Mouse (Mus musculus) hindbrain, embryonic 14.5 days (tissue): ENCODE data around the gene Ccdc36. TPM values are rescaled to one million over a fixed set of nuclear protein-coding genes. Genes with fewer than 3 reads are reported as not detected.

ENCODE experiments used
- ATAC-seq: fragments of 200-750 bp; cut with Nextera tagmentation; 2 replicates; pipeline ENCODE4 v1.8.0; 2017; ENCODE audit warnings: moderate number of reproducible peaks, mild to moderate bottlenecking, moderate TSS enrichment, moderate library complexity; ENCODE audit not compliant: low FRiP score
- DNase-seq: peaks from one replicate; pipeline ENCODE4 v3.0.0-alpha.2; 2015; ENCODE audit warnings: low spot score
- H3K27ac ChIP-seq: fragments of 300-500 bp; sonication (generic); 2 replicates; pipeline ENCODE4 v1.5.1; 2014; ENCODE audit warnings: mild to moderate bottlenecking, moderate library complexity
- H3K27me3 ChIP-seq: fragments of 300-500 bp; sonication (generic); 2 replicates; pipeline ENCODE4 v1.6.1; 2014; ENCODE audit warnings: mild to moderate bottlenecking, low read length, mixed read lengths; ENCODE audit not compliant: control insufficient read depth, insufficient read depth
- H3K36me3 ChIP-seq: fragments of 300-500 bp; sonication (generic); replicated peaks from 2 replicates; pipeline ENCODE4 v1.6.1; 2014; ENCODE audit not compliant: control insufficient read depth, insufficient read depth
- H3K4me1 ChIP-seq: fragments of 300-500 bp; sonication (generic); replicated peaks from 2 replicates; pipeline ENCODE4 v1.6.1; 2014; ENCODE audit warnings: antibody characterized with exemption, low read length, mixed read lengths; ENCODE audit not compliant: control insufficient read depth, insufficient read depth
- H3K4me2 ChIP-seq: fragments of 300-500 bp; sonication (generic); replicated peaks from 2 replicates; pipeline ENCODE4 v1.6.1; 2014; ENCODE audit warnings: mild to moderate bottlenecking, moderate library complexity
- H3K4me3 ChIP-seq: fragments of 300-500 bp; sonication (generic); replicated peaks from 2 replicates; pipeline ENCODE4 v1.5.1; 2014; ENCODE audit warnings: mild to moderate bottlenecking, low read length
- H3K9ac ChIP-seq: fragments of 300-500 bp; sonication (generic); 2 replicates; pipeline ENCODE4 v1.6.1; 2014
- H3K9me3 ChIP-seq: fragments of 300-500 bp; sonication (generic); 2 replicates; pipeline ENCODE4 v1.6.1; 2016; ENCODE audit warnings: low read length; ENCODE audit not compliant: control insufficient read depth
- WGBS: fragments of 180-500 bp; shearing (Covaris S2); extraction: QIAGEN DNeasy Blood & Tissue Kit; methylation state at CpG from one replicate; pipeline ENCODE4 v1.1.7; 2014; 5-methylcytosine and 5-hydroxymethylcytosine counted together
- polyA plus RNA-seq: library from polyadenylated mRNA; unstranded; fragments of >200 nt; fragmentation: Nextera tagmentation; extraction: Ambion mirVana; gene quantifications from 2 replicates; pipeline ENCODE4 v1.2.1, GENCODE M21; 2014

The Ccdc36 gene
- polyA plus RNA-seq, 1 experiment from 2014 or later: 1.6 TPM

DNA sequence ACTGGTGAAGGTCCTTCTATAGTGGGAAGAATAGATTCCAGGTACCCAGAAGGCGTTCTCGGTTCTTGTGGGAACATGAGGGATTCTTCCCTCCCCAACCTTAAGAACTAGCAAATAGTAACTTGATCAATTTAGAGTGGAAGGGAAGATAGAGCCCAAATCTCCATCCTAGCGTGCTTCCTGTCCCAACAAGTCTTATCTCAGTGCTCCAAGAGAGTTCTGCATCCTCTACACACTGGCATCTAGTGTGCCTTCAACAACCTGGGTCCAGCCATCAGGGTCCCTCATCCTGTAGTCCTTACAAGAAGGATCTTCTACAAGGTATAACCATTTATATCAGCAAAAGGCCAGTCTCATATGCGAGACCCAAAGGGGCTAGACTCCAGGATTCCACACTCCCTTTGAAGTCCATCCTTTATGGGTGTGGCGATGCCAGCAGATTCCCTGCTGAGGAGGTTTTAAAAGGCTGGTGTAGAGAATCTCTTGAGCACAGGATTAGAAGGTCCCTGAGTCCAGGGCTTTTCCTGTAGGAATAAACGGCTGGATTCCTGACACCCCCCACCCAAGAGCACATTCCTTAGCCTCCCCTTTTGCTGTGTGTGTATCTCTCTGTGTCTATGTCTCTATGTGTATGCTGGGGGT is 23.4 kb upstream of the Ccdc36 start:
- H3K4me2 ChIP-seq: peak overlapping the region; percentile 60
- H3K27ac ChIP-seq: peak overlapping the region; percentile 76
- H3K9me3 ChIP-seq: no peaks in the 10 kb centered on the region
- peak overlapping the region; percentile 74 for H3K9ac ChIP-seq
- WGBS: 51% methylated on average over 6 of the region's 6 CpGs
- peak overlapping the region; percentile 48 for H3K4me3 ChIP-seq
- no peak for DNase-seq
- ATAC-seq: no peak
- H3K36me3 ChIP-seq: peaks cover 19% of the 10 kb centered on the region
- H3K27me3 ChIP-seq: no peaks in the 10 kb centered on the region
- peaks cover 43% of the 10 kb centered on the region for H3K4me1 ChIP-seq

- peaks cover 19% of the 10 kb centered on the region for H3K36me3 ChIP-seq
- peak overlapping the region; percentile 60 for H3K4me2 ChIP-seq
- H3K4me3 ChIP-seq: peak overlapping the region; percentile 48
- H3K4me1 ChIP-seq: peaks cover 43% of the 10 kb centered on the region
- no peak for DNase-seq
- 78% methylated on average over 6 of the region's 6 CpGs for WGBS
- peak overlapping the region; percentile 74 for H3K9ac ChIP-seq
- peak overlapping the region; percentile 85 for H3K27ac ChIP-seq
- ATAC-seq: no peak
- no peaks in the 10 kb centered on the region for H3K27me3 ChIP-seq
- no peaks in the 10 kb centered on the region for H3K9me3 ChIP-seq
Measured at GRCm38 (mm10) chr9:108451170-108451493, 22.8 kb upstream of the Ccdc36 start.

DNA sequence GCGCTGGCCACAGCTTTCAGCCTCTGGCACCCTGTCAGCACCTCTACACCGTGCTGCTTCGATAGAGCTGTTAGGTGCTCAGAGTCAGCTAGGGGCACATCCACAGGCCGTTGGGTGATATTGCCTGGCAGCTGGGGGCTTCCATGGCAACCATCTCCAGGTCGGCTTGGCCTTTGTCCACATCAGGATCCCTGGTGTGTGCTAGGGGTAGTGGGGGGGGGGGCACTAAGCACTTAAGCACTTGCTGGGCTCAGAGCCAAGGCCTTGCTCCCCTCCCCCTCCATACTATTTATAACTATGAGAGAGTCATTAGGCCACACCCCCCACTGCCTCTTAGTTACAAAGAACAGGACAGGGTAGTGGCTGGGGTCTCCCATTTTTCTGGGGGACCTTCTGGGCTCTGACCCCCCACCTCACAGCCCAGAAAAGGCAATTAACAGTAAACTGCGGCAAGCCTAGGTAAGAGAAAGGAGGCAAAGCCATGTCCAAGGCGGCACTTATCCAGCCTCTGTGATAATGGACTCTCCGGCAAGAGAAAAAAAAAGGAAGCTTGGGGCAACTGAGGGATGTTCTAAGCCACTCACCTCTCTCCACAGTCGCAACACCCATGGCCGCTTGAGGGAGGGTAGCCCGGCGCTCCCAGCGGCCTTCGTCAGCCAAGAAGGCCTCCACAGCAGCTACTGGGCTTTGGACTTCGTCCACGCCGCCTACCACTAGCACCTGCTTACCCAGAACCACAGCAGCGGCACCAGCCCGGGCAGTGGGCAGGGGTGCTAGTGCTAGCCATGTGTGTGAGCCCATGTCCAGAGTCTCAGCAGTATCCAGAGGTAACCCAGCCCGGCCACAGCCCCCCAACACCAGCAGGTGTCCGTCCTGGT is 22.2 kb upstream of the Ccdc36 start:
- peak overlapping the region; percentile 74 for H3K9ac ChIP-seq
- H3K27ac ChIP-seq: peak overlapping the region; percentile 85
- ATAC-seq: peak; percentile 39
- H3K4me3 ChIP-seq: peak overlapping the region; percentile 48
- H3K9me3 ChIP-seq: no peaks in the 10 kb centered on the region
- DNase-seq: peak; percentile 73
- peaks cover 43% of the 10 kb centered on the region for H3K4me1 ChIP-seq
- peak overlapping the region; percentile 60 for H3K4me2 ChIP-seq
- H3K27me3 ChIP-seq: no peaks in the 10 kb centered on the region
- peaks cover 19% of the 10 kb centered on the region for H3K36me3 ChIP-seq
- 48% methylated on average over 21 of the region's 21 CpGs for WGBS

DNA sequence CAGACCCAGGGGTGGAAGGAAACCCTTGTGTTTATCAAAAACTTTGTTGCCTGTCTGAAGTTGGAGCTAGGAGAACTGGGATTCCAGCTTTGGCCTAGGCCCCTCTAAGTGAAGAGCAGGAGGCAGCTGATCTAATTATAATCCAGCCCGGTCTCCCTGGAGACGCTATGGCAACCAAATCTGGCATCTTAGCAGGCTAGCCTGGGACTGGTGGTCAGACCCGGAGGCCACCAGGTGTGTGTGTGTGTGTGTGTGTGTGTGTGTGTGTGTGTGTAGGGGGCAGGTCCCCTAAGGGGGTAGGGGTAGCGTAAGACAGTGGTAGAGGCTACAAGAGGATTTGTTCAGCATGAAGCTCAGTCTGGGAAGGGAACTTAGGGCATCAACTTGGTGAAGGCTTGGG is 21.6 kb upstream of the Ccdc36 start:
- Histone ChIP-seq H3K4me1 (peaks cover 43% of the 10 kb centered on the region), H3K36me3 (peaks cover 19% of the 10 kb centered on the region), H3K4me2 (peak overlapping the region; percentile 60), H3K9ac (peak overlapping the region; percentile 74), H3K4me3 (peak overlapping the region; percentile 48), H3K27ac (peak overlapping the region; percentile 85), H3K9me3 (no peaks in the 10 kb centered on the region), H3K27me3 (no peaks in the 10 kb centered on the region)
- WGBS: 21% methylated on average over 4 of the region's 4 CpGs
- ATAC-seq (peak; percentile 43), DNase-seq (peak; percentile 74)

DNA sequence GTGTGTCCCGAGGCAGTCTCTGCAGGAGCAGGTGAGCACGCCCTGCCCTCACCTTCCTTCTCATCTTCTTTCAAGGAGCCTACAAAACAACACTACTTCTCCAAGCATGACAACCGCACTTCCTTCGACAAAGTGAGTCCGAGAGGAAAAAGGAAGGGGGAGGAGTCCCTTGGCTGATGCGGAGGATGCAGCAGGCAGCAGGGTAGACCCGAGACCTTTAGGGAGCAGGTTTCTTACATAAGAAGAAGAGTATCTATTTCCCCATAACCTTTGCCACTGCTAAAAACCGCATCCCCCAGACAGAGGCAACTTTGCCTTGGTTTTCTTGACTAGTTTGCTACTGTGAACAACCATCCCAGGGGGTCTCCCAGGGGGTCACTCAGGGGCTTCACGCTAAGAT is 16.8 kb upstream of the Ccdc36 start:
- no peak for DNase-seq

GRCm38 (mm10) chr9:108441236-108441919 is 13.1 kb upstream of the Ccdc36 start:
- 91% methylated on average over 11 of the region's 11 CpGs for WGBS
- DNase-seq: no peak
- no peak overlapping the region for H3K4me3 ChIP-seq
- no peak overlapping the region for H3K27ac ChIP-seq
- H3K36me3 ChIP-seq: no peaks in the 10 kb centered on the region
- no peak overlapping the region for H3K4me2 ChIP-seq
- no peak overlapping the region for H3K9ac ChIP-seq
- ATAC-seq: no peak
- H3K27me3 ChIP-seq: no peaks in the 10 kb centered on the region
- no peaks in the 10 kb centered on the region for H3K9me3 ChIP-seq
- 0 out of 2 replicates have a peak, but pooled peaks cover 3% of the 10 kb centered on the region for H3K4me1 ChIP-seq

More for the DNA sequence above, 16.8 kb upstream of the Ccdc36 start:
- Histone ChIP-seq H3K9ac (no peak overlapping the region), H3K27ac (no peak overlapping the region), H3K4me2 (no peak overlapping the region), H3K36me3 (peaks cover 19% of the 10 kb centered on the region), H3K27me3 (no peaks in the 10 kb centered on the region), H3K9me3 (no peaks in the 10 kb centered on the region), H3K4me3 (no peak overlapping the region), H3K4me1 (peaks cover 11% of the 10 kb centered on the region)
- WGBS: 59% methylated on average over 9 of the region's 9 CpGs
- ATAC-seq: no peak

- H3K27me3 ChIP-seq: no peaks in the 10 kb centered on the region
- no peak overlapping the region for H3K4me3 ChIP-seq
- H3K9ac ChIP-seq: no peak overlapping the region
- no peaks in the 10 kb centered on the region for H3K36me3 ChIP-seq
- ATAC-seq (no peak), DNase-seq (no peak)
- no peak overlapping the region for H3K4me2 ChIP-seq
- H3K27ac ChIP-seq: no peak overlapping the region
- H3K4me1 ChIP-seq: 0 out of 2 replicates have a peak, but pooled peaks cover 4% of the 10 kb centered on the region
- no peaks in the 10 kb centered on the region for H3K9me3 ChIP-seq
- 82% methylated on average over 5 of the region's 5 CpGs for WGBS
Measured at GRCm38 (mm10) chr9:108440485-108440884, 12.2 kb upstream of the Ccdc36 start.

DNA sequence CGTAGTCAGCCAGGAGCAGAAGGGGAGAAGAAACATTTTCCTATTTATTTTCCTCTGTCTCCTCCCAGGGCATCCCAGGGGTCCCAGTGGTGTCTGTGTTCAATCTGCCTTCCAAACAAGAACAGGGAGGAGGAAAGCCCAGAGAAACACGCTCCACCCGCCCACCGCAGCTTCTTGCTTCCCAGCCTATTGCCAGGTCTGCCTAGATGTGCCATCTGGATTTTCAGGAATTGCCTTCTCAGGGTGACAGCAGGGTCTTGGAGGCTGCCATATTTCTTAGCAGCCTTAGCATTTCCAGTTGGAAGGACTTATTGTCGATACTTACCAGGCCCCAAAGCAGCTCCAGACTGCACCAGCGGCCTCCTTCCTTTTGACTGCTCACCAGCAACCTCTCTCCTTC is 10.9 kb upstream of the Ccdc36 start:
- Histone ChIP-seq H3K4me1 (0 out of 2 replicates have a peak, but pooled peaks cover 4% of the 10 kb centered on the region), H3K4me3 (no peak overlapping the region), H3K4me2 (no peak overlapping the region), H3K9me3 (no peaks in the 10 kb centered on the region), H3K27ac (no peak overlapping the region), H3K27me3 (no peaks in the 10 kb centered on the region), H3K36me3 (no peaks in the 10 kb centered on the region), H3K9ac (no peak overlapping the region)
- no peak for DNase-seq
- WGBS: 89% methylated on average over 6 of the region's 6 CpGs
- no peak for ATAC-seq

GRCm38 (mm10) chr9:108436182-108436581 is 7.9 kb upstream of the Ccdc36 start, which contains the start of gene BC048562:
BC048562 (plus strand) TSS chr9:108436482.
- DNase-seq (no peak), ATAC-seq (no peak)
- Histone ChIP-seq H3K9me3 (no peaks in the 10 kb centered on the region), H3K4me1 (0 out of 2 replicates have a peak, but pooled peaks cover 4% of the 10 kb centered on the region), H3K27me3 (no peaks in the 10 kb centered on the region), H3K27ac (no peak within 1 kb of the TSS), H3K36me3 (no peaks in the 10 kb centered on the region), H3K4me2 (no peak within 1 kb of the TSS), H3K4me3 (no peak within 1 kb of the TSS), H3K9ac (no peak within 1 kb of the TSS)
- 26% methylated on average over 3 of the region's 3 CpGs for WGBS
